Mouse (Mus musculus): ENCODE data around the gene Suclg1.

- TF ChIP-seq POLR2A (IDR thresholded peaks at IDR 0.05; ENCODE audit: borderline replicate concordance, control insufficient read depth, low read depth, low read length) (no peak), CTCF (IDR thresholded peaks at IDR 0.05; ENCODE audit: control insufficient read depth, insufficient read depth, low read length) (no peak)
Observed at GRCm38 (mm10) chr6:73269374-73269773, 21.2 kb downstream of the Suclg1 start.

Measured in bone marrow, adult 2 months (tissue).